Mouse (Mus musculus) cerebellum, adult 9-11 months (tissue): Measurements from ENCODE around the gene Cirbp.
"Not testable (repeated sequence)": the region's sequence is repeated elsewhere in the genome, so short reads cannot be mapped to it uniquely, and the experiment has no call there.

ENCODE experiments used
- DNase-seq: peaks from one replicate; pipeline ENCODE4 v3.0.0; 2022

The Cirbp gene

GRCm38 (mm10) chr10:80180823-80181222 lies 15.0 kb downstream of the Cirbp start:
- peak; percentile 36 for DNase-seq

GRCm38 (mm10) chr10:80182547-80182946 lies 16.8 kb downstream of the Cirbp start:
- DNase-seq: peak; percentile 31

DNA sequence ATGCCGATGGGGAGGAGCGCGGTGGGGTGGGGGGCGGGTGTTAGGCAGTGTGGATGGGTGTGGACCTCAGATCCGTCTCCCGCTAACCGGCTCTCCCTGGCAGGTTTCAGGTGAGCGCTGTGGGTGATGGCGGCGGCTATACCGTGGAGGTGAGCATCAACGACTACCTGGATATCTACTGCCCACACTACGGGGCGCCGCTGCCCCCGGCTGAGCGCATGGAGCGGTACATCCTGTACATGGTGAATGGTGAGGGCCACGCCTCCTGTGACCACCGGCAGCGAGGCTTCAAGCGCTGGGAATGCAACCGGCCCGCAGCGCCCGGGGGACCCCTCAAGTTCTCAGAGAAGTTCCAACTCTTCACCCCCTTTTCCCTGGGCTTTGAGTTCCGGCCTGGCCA lies 20.9 kb downstream of the Cirbp start:
- no peak for DNase-seq

DNA sequence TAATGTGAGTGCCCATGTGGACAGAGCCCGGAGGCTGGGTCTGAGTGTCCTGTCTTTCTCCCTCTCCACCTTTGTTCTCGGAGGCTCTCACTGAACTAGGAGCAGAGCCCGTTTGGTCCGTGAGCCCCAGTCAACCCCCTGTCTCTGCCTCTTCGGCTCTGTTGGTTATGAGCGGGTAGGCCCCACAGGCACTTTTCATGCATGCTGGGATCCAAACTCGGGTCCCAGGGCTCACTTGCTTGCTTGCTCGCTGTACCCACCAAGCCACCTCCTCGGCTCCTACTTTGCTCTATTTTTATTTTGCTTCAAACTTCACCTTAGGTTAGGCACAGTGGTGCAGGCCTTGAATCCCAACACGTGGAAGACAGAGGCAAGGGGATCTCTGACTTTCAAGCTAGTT lies 22.0 kb downstream of the Cirbp start:
- DNase-seq: no peak

GRCm38 (mm10) chr10:80188453-80189024 lies 22.8 kb downstream of the Cirbp start:
- peak; percentile 41 for DNase-seq

DNA sequence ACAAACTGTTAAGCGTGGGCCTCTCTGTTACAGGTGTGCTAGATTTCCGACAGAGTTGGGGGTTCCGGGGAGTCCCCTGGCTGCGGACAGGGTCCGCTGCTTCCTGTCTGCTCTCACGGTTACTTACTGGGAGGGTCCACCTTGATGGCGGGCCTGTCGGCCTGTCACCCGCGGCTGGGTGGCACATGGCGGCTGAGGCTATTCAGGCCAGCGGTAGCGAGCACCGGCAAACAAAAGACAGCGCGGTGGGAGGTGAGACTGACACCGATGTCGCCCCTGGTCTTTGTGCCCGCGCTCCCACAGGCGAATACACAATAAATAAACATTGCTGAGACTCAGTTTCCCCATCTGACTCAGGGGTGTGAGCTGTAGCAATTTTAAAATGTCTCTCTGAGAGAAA lies 24.2 kb downstream of the Cirbp start:
- DNase-seq: peak; percentile 21

- peak; percentile 44 for DNase-seq
These were observed 24.8 kb downstream of the Cirbp start for GRCm38 (mm10) chr10:80190491-80191051.

DNA sequence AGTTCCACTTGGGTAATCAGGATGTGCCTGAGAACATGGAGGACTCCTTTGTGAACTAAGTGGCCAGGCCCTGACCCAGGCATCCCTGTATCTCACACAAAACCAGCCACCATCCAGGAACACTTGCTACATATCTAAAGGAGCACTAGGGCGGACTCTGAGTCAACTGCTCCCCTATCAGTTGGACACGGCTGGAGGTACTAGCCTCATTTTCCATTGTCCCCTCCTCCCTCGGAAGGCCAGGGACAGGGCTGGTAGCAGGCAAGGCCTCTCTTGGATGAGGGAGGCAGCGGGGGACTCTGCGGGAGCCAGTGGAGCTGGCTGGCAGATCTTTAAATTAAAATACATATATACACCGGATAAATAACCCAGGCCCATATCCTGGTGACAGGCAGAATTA lies 28.2 kb downstream of the Cirbp start:
- DNase-seq: peak; percentile 5

DNA sequence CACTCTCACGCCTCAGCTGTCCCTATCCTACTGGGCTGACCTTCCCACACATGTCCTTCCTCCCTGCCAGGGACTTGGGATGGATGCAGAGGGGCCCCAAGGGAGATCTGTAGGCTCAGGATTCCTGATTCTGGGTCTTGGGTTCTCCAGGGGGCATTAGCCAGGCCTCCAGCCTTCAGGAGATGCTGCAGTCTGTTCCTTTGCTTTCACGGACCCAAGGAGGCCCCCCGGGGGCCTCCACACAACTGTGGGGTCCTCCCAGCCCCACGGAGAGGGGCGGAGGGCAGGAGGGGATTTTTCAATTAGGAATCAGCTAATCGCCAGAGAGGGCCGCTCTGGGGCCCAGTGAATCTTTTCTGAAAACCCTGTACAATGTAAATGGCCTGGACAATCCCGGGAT lies 28.7 kb downstream of the Cirbp start:
- DNase-seq: no peak

GRCm38 (mm10) chr10:80196167-80196566 lies 30.4 kb downstream of the Cirbp start:
- no peak for DNase-seq

DNA sequence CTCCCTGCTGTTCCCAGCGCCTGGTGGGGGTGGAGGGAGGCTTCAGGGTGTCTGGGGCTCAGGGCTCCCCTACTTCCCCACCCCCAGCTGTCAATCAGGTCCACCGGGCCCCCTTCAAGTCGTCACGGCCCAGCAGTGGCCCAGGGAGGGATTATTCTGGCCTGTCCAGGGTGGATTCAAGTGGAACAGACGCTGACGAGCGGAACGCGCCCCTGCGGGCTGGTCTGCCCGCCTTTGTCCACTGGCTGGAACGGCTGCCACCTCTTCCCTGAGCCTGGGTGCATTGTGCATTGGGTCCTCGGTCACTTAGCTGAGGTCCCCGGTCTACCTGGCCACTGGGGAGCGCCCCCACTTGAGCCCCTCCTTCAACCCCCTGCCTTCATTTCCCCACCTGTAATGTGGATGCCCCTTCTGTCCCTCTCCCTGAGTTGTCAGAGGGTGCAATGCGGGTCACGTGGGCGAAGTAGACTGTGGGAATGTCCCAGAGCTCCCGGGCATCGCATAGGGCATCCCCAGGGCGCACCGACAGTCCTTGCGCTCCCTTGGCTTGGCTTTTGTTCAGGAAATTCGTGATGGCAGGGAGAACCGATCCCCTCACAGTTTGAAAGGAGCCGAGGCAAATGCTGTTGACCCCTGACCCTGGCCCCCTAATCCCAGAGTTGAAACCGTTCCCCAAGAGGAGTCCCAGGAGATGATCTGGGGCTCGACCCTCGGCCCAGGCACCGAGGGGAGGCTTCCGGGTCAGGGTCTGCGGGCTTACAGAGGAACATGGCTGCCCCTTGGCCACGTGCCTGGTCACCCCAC lies 31.2 kb downstream of the Cirbp start:
- DNase-seq: no peak

GRCm38 (mm10) chr10:80199440-80200008 lies 33.7 kb downstream of the Cirbp start:
- DNase-seq: peak; percentile 84

DNA sequence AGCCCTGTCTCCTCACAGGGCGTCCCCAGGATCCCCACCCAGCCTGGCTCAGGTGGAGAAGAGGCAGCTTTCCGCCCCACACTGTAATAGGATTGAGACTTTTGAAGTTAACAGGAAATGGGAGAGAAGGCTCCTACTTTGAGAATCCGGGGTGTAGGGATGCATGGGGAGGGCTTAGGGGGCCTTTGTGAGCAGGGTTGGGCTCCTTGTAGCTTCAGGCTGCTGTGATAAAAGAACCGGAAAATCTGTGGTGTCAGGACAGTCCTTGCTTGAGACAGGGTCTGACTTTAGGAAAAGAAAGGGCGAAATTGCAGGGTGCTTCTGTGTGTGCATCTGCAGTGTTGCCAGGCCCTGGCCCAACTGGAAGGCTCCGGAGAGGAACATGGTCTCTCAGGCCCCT lies 34.7 kb downstream of the Cirbp start:
- DNase-seq: no peak

DNA sequence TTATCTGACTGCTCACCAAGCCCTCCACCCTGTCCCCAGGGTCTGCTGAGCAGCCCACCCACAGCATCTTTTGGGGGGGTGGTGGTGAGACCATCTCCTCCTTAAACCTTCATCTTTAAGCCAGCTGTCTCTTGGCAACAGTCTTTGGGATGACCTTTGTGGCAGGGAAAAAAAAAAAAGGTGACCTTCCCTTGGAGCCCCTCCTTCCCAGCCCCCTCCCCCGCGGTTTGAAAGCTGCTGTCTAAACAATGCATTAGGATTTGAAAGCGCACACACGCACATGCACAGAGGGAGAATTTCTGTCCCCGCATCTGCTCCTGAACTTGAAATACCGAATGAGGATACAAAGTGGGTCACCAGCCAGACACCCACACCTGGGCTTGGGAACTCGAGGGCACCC lies 38.3 kb downstream of the Cirbp start:
- DNase-seq: no peak

- DNase-seq: no peak
These were observed 41.4 kb downstream of the Cirbp start for GRCm38 (mm10) chr10:80207201-80207600.

- DNase-seq: no peak
These were observed 41.9 kb downstream of the Cirbp start for GRCm38 (mm10) chr10:80207676-80208075.

DNA sequence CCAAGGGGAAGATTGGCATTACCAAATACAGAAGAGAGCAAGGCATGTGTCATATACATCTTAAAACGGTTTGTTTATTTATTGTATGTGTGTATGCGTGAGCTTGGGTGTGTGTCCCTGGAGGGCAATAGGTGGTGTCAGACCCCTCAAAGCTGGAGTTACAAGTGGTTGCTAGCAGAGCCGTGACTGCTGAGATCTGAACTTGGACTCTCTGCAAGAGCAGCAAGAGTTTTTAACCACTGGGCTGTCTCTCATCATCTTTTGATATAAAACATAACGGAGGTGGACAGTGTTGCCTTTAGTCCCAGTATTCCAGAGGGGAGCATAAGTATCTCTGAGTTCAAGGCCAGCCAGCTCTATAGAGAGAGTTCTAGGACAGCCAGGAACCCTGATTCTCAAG lies 42.5 kb downstream of the Cirbp start:
- no peak for DNase-seq

- DNase-seq: no peak
These were observed 43.1 kb downstream of the Cirbp start for GRCm38 (mm10) chr10:80208841-80209371.

GRCm38 (mm10) chr10:80211547-80212103 lies 45.8 kb downstream of the Cirbp start:
- DNase-seq: not testable (repeated sequence)

DNA sequence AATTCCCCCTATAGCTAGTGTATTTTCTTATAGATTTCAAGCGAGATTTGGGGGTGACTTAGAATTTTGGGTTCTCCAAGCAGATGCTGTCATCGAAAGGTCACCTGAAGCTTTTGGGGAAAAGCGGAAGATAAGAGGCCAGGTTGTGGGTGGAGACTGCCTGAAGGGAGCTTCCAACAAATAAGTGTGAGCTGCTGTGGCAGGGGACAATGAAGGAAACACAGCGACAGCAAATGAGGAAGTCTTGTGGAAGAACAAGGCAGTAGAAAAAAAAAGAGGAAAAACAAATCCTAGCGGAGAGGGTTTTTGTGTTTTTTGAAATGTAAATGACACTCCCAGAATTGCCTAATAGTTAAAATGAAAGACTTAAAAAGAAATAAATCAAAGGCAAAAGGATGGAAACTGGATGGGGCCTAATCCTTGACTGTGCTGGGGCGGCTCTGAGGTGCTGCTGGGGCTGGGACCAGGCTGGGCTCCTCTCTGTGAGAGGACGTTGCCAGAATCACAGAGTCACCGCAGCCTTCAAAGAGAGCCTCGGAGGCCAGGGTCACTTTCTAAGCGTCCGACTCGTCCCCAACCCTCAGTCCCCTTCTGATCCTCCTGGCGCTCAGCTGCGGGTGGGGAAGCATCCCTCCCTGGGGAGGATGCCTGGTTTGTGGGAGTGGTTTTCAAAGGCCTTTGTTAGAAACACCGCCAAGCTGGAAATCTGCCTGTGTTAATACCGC lies 49.4 kb downstream of the Cirbp start:
- no peak for DNase-seq

DNA sequence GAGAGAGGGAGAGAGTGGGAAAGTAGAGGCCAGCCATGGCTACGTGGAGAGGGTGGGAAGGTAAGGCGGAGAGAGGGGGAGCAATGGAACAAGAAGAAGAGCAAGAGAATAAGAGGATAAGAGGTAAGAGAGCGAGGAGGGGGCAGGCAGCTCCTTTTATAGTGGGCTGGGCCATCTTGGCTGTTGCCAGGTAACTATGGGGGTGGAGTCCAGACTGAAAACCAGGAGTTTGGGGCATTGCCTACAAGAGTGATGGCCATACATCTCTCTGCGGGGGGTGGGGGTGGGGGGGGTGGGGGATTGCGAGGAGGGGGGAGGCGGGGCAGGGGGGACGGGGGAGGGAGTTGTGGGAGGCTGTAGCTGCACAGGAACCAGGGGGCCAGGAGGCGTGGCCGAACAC lies 54.9 kb downstream of the Cirbp start:
- DNase-seq: no peak
